Mouse (Mus musculus): ENCODE results near the gene Ly6g6c.
A peak's percentile ranks its signal among the peaks of the same experiment; 100 is the strongest.

DNA sequence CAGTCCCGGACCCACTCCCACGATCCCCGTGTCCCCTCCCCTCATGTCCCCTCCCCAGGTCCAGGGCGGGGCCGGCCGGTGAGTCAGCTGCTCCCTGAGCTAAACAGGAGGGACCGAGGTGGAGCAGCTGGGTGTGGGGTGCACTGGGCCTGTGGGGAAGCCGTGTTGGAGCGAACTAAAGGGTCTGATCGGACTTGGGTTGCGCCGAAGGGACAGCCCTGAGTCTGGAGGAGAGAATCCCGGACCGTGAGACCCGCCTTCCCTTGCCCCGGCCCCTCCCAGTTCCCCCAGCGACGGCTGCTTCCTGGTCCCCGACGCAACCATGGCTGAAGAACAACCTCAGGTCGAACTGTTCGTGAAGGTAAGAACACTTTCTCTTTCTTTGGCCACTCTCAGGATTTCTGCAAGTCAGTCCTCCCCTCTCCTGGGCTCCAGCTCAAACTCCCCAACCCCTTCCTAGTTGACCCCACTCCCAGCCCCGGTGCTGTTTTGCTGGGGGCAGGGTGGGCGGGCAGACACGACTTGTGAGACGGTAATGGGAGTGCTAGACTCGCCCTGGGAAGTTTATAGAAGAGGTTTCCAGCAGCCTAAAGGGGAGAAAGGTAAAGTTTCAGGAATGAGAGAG, 14.9 kb upstream of the Ly6g6c start:
- no peak for TF ChIP-seq CTCF (IDR thresholded peaks at IDR 0.05; ENCODE audit: borderline replicate concordance, insufficient read depth, low read depth, low read length)
- peak; percentile 30; the same call in 1 of the 2 replicates for TF ChIP-seq POLR2A (IDR thresholded peaks at IDR 0.05; ENCODE audit: borderline replicate concordance, insufficient read depth, low read length)
